Mouse (Mus musculus) intestine, embryonic 15.5 days (tissue): ENCODE data around the gene Neb. TPM values are rescaled to one million over a fixed set of nuclear protein-coding genes. Genes with fewer than 3 reads are reported as not detected.

Experiments used
- ATAC-seq: fragments of 200-750 bp; cut with Nextera tagmentation; 2 replicates; pipeline ENCODE4 v1.8.0; 2017; ENCODE audit warnings: moderate TSS enrichment, moderate library complexity
- H3K27ac ChIP-seq: fragments of 300-500 bp; sonication (generic); 2 replicates; pipeline ENCODE4 v1.5.1; 2015; ENCODE audit warnings: mild to moderate bottlenecking, inconsistent platforms
- H3K27me3 ChIP-seq: fragments of 300-500 bp; sonication (generic); replicated peaks from 2 replicates; pipeline ENCODE4 v1.6.1; 2015; ENCODE audit warnings: inconsistent platforms
- H3K36me3 ChIP-seq: fragments of 300-500 bp; sonication (generic); 2 replicates; pipeline ENCODE4 v1.6.1; 2015; ENCODE audit warnings: inconsistent platforms
- H3K4me1 ChIP-seq: fragments of 300-500 bp; sonication (generic); replicated peaks from 2 replicates; pipeline ENCODE4 v1.6.1; 2015; ENCODE audit warnings: inconsistent platforms
- H3K4me2 ChIP-seq: fragments of 300-500 bp; sonication (generic); replicated peaks from 2 replicates; pipeline ENCODE4 v1.6.1; 2015; ENCODE audit warnings: mild to moderate bottlenecking, inconsistent platforms
- H3K4me3 ChIP-seq: fragments of 300-500 bp; sonication (generic); replicated peaks from 2 replicates; pipeline ENCODE4 v1.5.1; 2015; ENCODE audit warnings: inconsistent platforms
- H3K9ac ChIP-seq: fragments of 300-500 bp; sonication (generic); 2 replicates; pipeline ENCODE4 v1.6.1; 2015; ENCODE audit warnings: inconsistent platforms
- H3K9me3 ChIP-seq: fragments of 300-500 bp; sonication (generic); 2 replicates; pipeline ENCODE4 v1.6.1; 2016; ENCODE audit warnings: inconsistent platforms
- WGBS: fragments of 180-500 bp; shearing (Covaris S2); methylation state at CpG from one replicate; pipeline ENCODE4 v1.1.7; 2015; 5-methylcytosine and 5-hydroxymethylcytosine counted together
- polyA plus RNA-seq: library from polyadenylated mRNA; unstranded; fragments of >200 nt; fragmentation: Nextera tagmentation; extraction: Ambion mirVana; gene quantifications from 2 replicates; pipeline ENCODE4 v1.2.1, GENCODE M21; 2015

Gene Neb
- polyA plus RNA-seq = 0.59 and 1.4 TPM in 2 replicates

- Histone ChIP-seq H3K36me3 (no peaks in the 10 kb centered on the region), H3K9me3 (no peaks in the 10 kb centered on the region), H3K9ac (no peak within 1 kb of the TSS), H3K27me3 (no peaks in the 10 kb centered on the region), H3K27ac (no peak within 1 kb of the TSS), H3K4me2 (peak within 1 kb of the TSS; percentile 19; the same call in 1 of the 2 replicates), H3K4me3 (no peak within 1 kb of the TSS), H3K4me1 (no peaks in the 10 kb centered on the region)
- peak; percentile 47; the same call in 1 of the 2 replicates for ATAC-seq
- WGBS = 53% methylated on average over 7 of the region's 7 CpGs
Measured at GRCm38 (mm10) chr2:52378448-52378804, at the start of gene Neb. Gene Neb (minus strand): TSS chr2:52378474.

- Histone ChIP-seq H3K9me3 (no peaks in the 10 kb centered on the region), H3K4me2 (no peak overlapping the region), H3K36me3 (no peaks in the 10 kb centered on the region), H3K27me3 (no peaks in the 10 kb centered on the region), H3K9ac (no peak overlapping the region), H3K4me1 (peaks cover 6% of the 10 kb centered on the region), H3K27ac (no peak overlapping the region), H3K4me3 (no peak overlapping the region)
- no peak for ATAC-seq
- 88% methylated on average over 3 of the region's 3 CpGs for WGBS
Measured at GRCm38 (mm10) chr2:52427383-52427782, 49.1 kb upstream of the Neb start.

- Histone ChIP-seq H3K9me3 (no peaks in the 10 kb centered on the region), H3K27me3 (no peaks in the 10 kb centered on the region), H3K4me3 (no peak overlapping the region; the same call in 1 of the 2 replicates), H3K4me2 (peak overlapping the region; percentile 71; the same call in 1 of the 2 replicates), H3K36me3 (no peaks in the 10 kb centered on the region), H3K9ac (no peak overlapping the region), H3K27ac (no peak overlapping the region), H3K4me1 (peaks cover 12% of the 10 kb centered on the region)
- no peak for ATAC-seq
- 88% methylated on average over 3 of the region's 3 CpGs for WGBS
Measured at GRCm38 (mm10) chr2:52426041-52426440, 47.8 kb upstream of the Neb start.

- Histone ChIP-seq H3K4me1 (peaks cover 14% of the 10 kb centered on the region), H3K4me3 (peak overlapping the region; percentile 95), H3K36me3 (no peaks in the 10 kb centered on the region), H3K27me3 (no peaks in the 10 kb centered on the region), H3K4me2 (peak overlapping the region; percentile 71), H3K27ac (peak overlapping the region; percentile 64), H3K9ac (peak overlapping the region; percentile 39), H3K9me3 (no peaks in the 10 kb centered on the region)
- ATAC-seq = 0 out of 2 replicates have a peak, but pooled peaks have one; percentile 8
- WGBS = 9% methylated on average over 10 of the region's 10 CpGs
Measured at GRCm38 (mm10) chr2:52425523-52425795, 47.2 kb upstream of the Neb start.

- peak within 1 kb of the TSS; percentile 91 for H3K27ac ChIP-seq
- no peaks in the 10 kb centered on the region for H3K27me3 ChIP-seq
- peak within 1 kb of the TSS; percentile 94 for H3K9ac ChIP-seq
- H3K4me1 ChIP-seq = peaks cover 14% of the 10 kb centered on the region
- ATAC-seq = peak; percentile 94
- H3K9me3 ChIP-seq = no peaks in the 10 kb centered on the region
- under 1% methylated on average over 54 of the region's 57 CpGs for WGBS
- peak within 1 kb of the TSS; percentile 95 for H3K4me3 ChIP-seq
- H3K36me3 ChIP-seq = no peaks in the 10 kb centered on the region
- H3K4me2 ChIP-seq = peak within 1 kb of the TSS; percentile 71
Measured at GRCm38 (mm10) chr2:52424747-52425522, 46.7 kb upstream of the Neb start, which contains the start of gene Arl5a. Gene Arl5a (minus strand): TSS chr2:52424901.

GRCm38 (mm10) chr2:52424248-52424728 is 46.0 kb upstream of the Neb start:
- peak overlapping the region; percentile 55 for H3K4me2 ChIP-seq
- under 1% methylated on average over 40 of the region's 42 CpGs for WGBS
- no peaks in the 10 kb centered on the region for H3K36me3 ChIP-seq
- no peaks in the 10 kb centered on the region for H3K9me3 ChIP-seq
- peaks cover 14% of the 10 kb centered on the region for H3K4me1 ChIP-seq
- H3K9ac ChIP-seq = peak overlapping the region; percentile 94
- H3K27me3 ChIP-seq = no peaks in the 10 kb centered on the region
- H3K27ac ChIP-seq = peak overlapping the region; percentile 91
- H3K4me3 ChIP-seq = peak overlapping the region; percentile 95
- peak; percentile 75 for ATAC-seq

- WGBS = 1% methylated on average over 16 of the region's 16 CpGs
- no peak for ATAC-seq
- H3K27ac ChIP-seq = no peak overlapping the region
Measured at GRCm38 (mm10) chr2:52423611-52424247, 45.5 kb upstream of the Neb start.

GRCm38 (mm10) chr2:52422871-52423610 is 44.8 kb upstream of the Neb start:
- H3K9ac ChIP-seq = peak overlapping the region; percentile 94
- ATAC-seq = no peak
- peaks cover 14% of the 10 kb centered on the region for H3K4me1 ChIP-seq
- WGBS = 34% methylated on average over 8 of the region's 8 CpGs
- peak overlapping the region; percentile 55 for H3K4me2 ChIP-seq
- no peaks in the 10 kb centered on the region for H3K36me3 ChIP-seq
- H3K27me3 ChIP-seq = no peaks in the 10 kb centered on the region
- no peaks in the 10 kb centered on the region for H3K9me3 ChIP-seq
- H3K4me3 ChIP-seq = peak overlapping the region; percentile 95
- H3K27ac ChIP-seq = no peak overlapping the region

More at GRCm38 (mm10) chr2:52423611-52424247, 45.5 kb upstream of the Neb start:
- Histone ChIP-seq H3K4me3 (peak overlapping the region; percentile 95), H3K27me3 (no peaks in the 10 kb centered on the region), H3K4me2 (peak overlapping the region; percentile 55), H3K4me1 (peaks cover 14% of the 10 kb centered on the region), H3K36me3 (no peaks in the 10 kb centered on the region), H3K9ac (peak overlapping the region; percentile 94), H3K9me3 (no peaks in the 10 kb centered on the region)

- Histone ChIP-seq H3K27ac (peak overlapping the region; percentile 36), H3K9ac (no peak overlapping the region; the same call in 1 of the 2 replicates), H3K27me3 (no peaks in the 10 kb centered on the region), H3K4me1 (peaks cover 14% of the 10 kb centered on the region), H3K9me3 (no peaks in the 10 kb centered on the region), H3K4me2 (peak overlapping the region; percentile 19; the same call in 1 of the 2 replicates), H3K36me3 (peaks cover under 1% of the 10 kb centered on the region; the same call in 1 of the 2 replicates), H3K4me3 (no peak overlapping the region)
- peak; percentile 18; the same call in 1 of the 2 replicates for ATAC-seq
- 34% methylated on average over 6 of the region's 6 CpGs for WGBS
Measured at GRCm38 (mm10) chr2:52421197-52421596, 42.9 kb upstream of the Neb start.

- peak; percentile 9; the same call in 1 of the 2 replicates for ATAC-seq
- Histone ChIP-seq H3K4me1 (peaks cover 14% of the 10 kb centered on the region), H3K27ac (no peak overlapping the region), H3K4me2 (no peak overlapping the region), H3K9ac (no peak overlapping the region), H3K4me3 (no peak overlapping the region), H3K27me3 (no peaks in the 10 kb centered on the region), H3K36me3 (peaks cover 8% of the 10 kb centered on the region; the same call in 1 of the 2 replicates), H3K9me3 (no peaks in the 10 kb centered on the region)
- WGBS = 77% methylated on average over 7 of the region's 7 CpGs
Measured at GRCm38 (mm10) chr2:52420001-52420710, 41.9 kb upstream of the Neb start.

GRCm38 (mm10) chr2:52419295-52419694 is 41.0 kb upstream of the Neb start:
- ATAC-seq = no peak
- Histone ChIP-seq H3K9me3 (no peaks in the 10 kb centered on the region), H3K4me3 (no peak overlapping the region), H3K9ac (no peak overlapping the region), H3K4me1 (peaks cover 14% of the 10 kb centered on the region), H3K27ac (no peak overlapping the region), H3K4me2 (no peak overlapping the region), H3K27me3 (no peaks in the 10 kb centered on the region), H3K36me3 (peaks cover 8% of the 10 kb centered on the region; the same call in 1 of the 2 replicates)
- 78% methylated on average over 6 of the region's 6 CpGs for WGBS
